Mouse (Mus musculus) spleen, adult 2 months (tissue): Measurements from ENCODE around the gene Aff3. TPM values are rescaled to one million over a fixed set of nuclear protein-coding genes. Genes with fewer than 3 reads are reported as not detected.
A peak's percentile ranks its signal among the peaks of the same experiment; 100 is the strongest.

Experiments used
- DNase-seq, 2 experiments: peaks; one replicate each; pipeline versions ENCODE4 v3.0.0 to v3.0.0-alpha.2; 2012 to 2021; ENCODE audit warnings: low spot score in 2 of 2, low read depth in 1 of 2
- H3K27ac ChIP-seq: fragments of 200-500 bp; 2 replicates; pipeline ENCODE4 v1.5.1; 2012; ENCODE audit warnings: low read length, inconsistent platforms; ENCODE audit not compliant: insufficient read depth
- H3K27me3 ChIP-seq: fragments of 200-500 bp; 2 replicates; pipeline ENCODE4 v1.6.1; 2012; ENCODE audit warnings: mild to moderate bottlenecking, moderate library complexity, low read length, inconsistent platforms; ENCODE audit not compliant: control insufficient read depth, insufficient read depth
- H3K36me3 ChIP-seq: fragments of 200-500 bp; 2 replicates; pipeline ENCODE4 v1.6.1; 2012; ENCODE audit warnings: mild to moderate bottlenecking, low read length, inconsistent platforms; ENCODE audit not compliant: control insufficient read depth, insufficient read depth
- H3K4me1 ChIP-seq: fragments of 200-500 bp; 2 replicates; pipeline ENCODE4 v1.6.1; 2011; ENCODE audit warnings: inconsistent platforms; ENCODE audit not compliant: control insufficient read depth, insufficient read depth, insufficient read length
- H3K4me3 ChIP-seq: fragments of 200-500 bp; 2 replicates; pipeline ENCODE4 v1.5.1; 2011; ENCODE audit warnings: mild to moderate bottlenecking, inconsistent platforms; ENCODE audit not compliant: insufficient read depth, insufficient read length; ENCODE audit errors: extremely low read depth
- CTCF ChIP-seq: fragments of 200-500 bp; IDR thresholded peaks from 2 replicates; pipeline ENCODE4 v1.5.1; 2011; ENCODE audit warnings: mild to moderate bottlenecking, inconsistent platforms; ENCODE audit not compliant: insufficient read depth, insufficient read length, insufficient replicate concordance; ENCODE audit errors: extremely low read depth
- POLR2A ChIP-seq: fragments of 200-500 bp; IDR thresholded peaks from 2 replicates; pipeline ENCODE4 v1.6.1; 2011; ENCODE audit warnings: low read depth, low read length, inconsistent platforms
- WGBS: fragments of 180-500 bp; shearing (Covaris S2); methylation state at CpG from one replicate; pipeline ENCODE4 v1.1.7; 2018; 5-methylcytosine and 5-hydroxymethylcytosine counted together
- polyA plus RNA-seq: library from polyadenylated mRNA; depleted of rRNA; stranded (reverse); fragments of >200 nt; gene quantifications from 2 replicates; pipeline ENCODE4 v1.2.3, GENCODE M21; 2012

Aff3 gene
- polyA plus RNA-seq, 1 experiment, result 20.2 TPM

DNA sequence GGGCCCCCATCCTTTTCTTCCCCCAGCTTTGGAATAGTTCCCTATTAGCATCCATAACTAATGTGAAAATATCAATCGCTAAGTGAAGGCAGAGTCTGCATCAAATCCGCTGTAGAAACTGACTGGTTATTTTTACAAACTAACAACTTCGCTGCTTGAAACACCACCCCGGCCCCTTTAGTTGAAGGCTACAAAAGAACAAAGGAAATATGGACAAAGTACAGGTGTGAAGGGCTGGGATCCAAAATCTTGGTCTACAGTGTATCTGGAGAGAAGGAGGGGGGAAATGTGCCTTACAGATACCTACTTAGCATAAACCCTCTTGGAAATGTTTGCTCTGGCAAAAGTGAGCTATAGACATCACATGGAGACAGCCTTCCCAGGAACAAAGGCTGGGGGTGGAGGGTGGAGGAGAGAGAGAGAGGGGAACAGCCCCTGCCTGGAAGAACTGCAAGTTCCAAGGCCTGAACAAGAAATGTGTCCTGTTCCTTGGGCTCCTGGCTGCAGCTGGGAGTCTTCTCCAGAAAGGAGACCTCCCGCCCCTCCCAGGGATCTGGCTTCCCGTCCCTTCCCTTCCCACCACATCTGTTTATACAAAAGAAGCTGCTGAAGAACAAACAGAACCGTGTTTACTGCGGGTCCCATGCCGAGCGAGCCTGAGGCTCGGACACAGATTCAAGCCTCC, 35.7 kb downstream of the Aff3 start:
- Histone ChIP-seq H3K4me1 (peaks cover 20% of the 10 kb centered on the region), H3K27ac (no peak overlapping the region), H3K27me3 (peaks cover 3% of the 10 kb centered on the region; the same call in 1 of the 2 replicates), H3K4me3 (no peak overlapping the region), H3K36me3 (0 out of 2 replicates have a peak, but pooled peaks cover under 1% of the 10 kb centered on the region)
- 93% methylated on average over 11 of the region's 11 CpGs for WGBS
- no peak for DNase-seq
- TF ChIP-seq CTCF (no peak), POLR2A (no peak)

DNA sequence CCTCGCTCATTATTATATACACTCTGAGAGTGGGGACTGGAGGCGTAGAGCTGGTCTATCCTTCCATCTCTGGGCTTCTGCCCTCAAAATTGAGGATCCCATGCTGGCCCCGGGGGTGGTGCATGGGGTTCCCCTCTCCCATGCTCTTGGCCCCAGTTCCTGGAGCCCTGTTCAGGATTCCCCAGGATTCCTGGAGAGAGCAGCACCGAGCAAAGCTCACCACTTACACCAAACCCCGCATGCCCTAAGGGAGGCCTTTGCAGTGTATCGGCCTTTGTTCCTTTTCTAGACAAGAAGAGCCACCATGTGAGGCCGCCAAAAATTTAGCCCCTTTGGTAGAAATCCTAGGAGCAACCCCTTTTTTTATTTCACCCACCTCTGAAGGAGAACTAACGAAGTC, 36.3 kb downstream of the Aff3 start:
- WGBS, result 64% methylated on average over 8 of the region's 8 CpGs
- DNase-seq, result no peak
- Histone ChIP-seq H3K4me1 (peaks cover 20% of the 10 kb centered on the region), H3K36me3 (0 out of 2 replicates have a peak, but pooled peaks cover 1% of the 10 kb centered on the region), H3K27ac (no peak overlapping the region), H3K4me3 (no peak overlapping the region), H3K27me3 (peaks cover 3% of the 10 kb centered on the region; the same call in 1 of the 2 replicates)
- TF ChIP-seq CTCF, result no peak
- no peak for TF ChIP-seq POLR2A

GRCm38 (mm10) chr1:38627683-38628361, 36.9 kb downstream of the Aff3 start:
- no peak for TF ChIP-seq POLR2A
- TF ChIP-seq CTCF, result no peak
- peak overlapping the region; percentile 66 for H3K4me3 ChIP-seq
- H3K36me3 ChIP-seq, result peaks cover 1% of the 10 kb centered on the region; the same call in 1 of the 2 replicates
- no peak for DNase-seq
- no peak overlapping the region for H3K27ac ChIP-seq
- H3K27me3 ChIP-seq, result peaks cover 3% of the 10 kb centered on the region; the same call in 1 of the 2 replicates
- 4% methylated on average over 42 of the region's 42 CpGs for WGBS
- peaks cover 20% of the 10 kb centered on the region for H3K4me1 ChIP-seq

- H3K4me3 ChIP-seq, result peak overlapping the region; percentile 66; the same call in 1 of the 2 replicates
- DNase-seq, result peak in 1 of 2 experiments; percentile 46
- no peak overlapping the region for H3K27ac ChIP-seq
- 14% methylated on average over 111 of the region's 133 CpGs for WGBS
- peaks cover 1% of the 10 kb centered on the region; the same call in 1 of the 2 replicates for H3K36me3 ChIP-seq
- peaks cover 20% of the 10 kb centered on the region for H3K4me1 ChIP-seq
- peaks cover 3% of the 10 kb centered on the region; the same call in 1 of the 2 replicates for H3K27me3 ChIP-seq
- TF ChIP-seq CTCF (no peak), POLR2A (no peak)
Measured at GRCm38 (mm10) chr1:38626739-38627661, 37.8 kb downstream of the Aff3 start.

DNA sequence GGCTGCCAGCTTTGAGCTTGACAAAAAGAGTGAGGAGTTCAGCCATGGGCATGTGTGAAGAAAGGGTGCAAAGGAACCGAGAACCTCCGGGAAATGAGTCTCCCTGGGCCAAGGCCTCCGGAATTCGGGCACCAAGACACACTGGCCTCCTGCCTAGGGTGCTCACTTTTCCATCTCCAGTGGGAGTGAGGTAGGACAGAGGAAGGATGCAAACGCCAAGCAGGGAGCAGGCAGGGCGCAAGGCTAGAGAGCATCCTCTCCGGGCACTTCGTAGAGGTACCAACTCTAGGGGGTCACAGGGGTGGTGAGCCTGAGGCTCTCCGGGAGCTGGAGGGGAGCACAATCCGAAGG, 38.4 kb downstream of the Aff3 start:
- WGBS, result 80% methylated on average over 10 of the region's 10 CpGs
- Histone ChIP-seq H3K4me1 (peaks cover 16% of the 10 kb centered on the region), H3K36me3 (peaks cover 1% of the 10 kb centered on the region; the same call in 1 of the 2 replicates), H3K27me3 (peaks cover 3% of the 10 kb centered on the region; the same call in 1 of the 2 replicates), H3K27ac (no peak overlapping the region), H3K4me3 (no peak overlapping the region)
- TF ChIP-seq POLR2A (no peak), CTCF (no peak)
- DNase-seq, result no peak

- Histone ChIP-seq H3K36me3 (peaks cover 4% of the 10 kb centered on the region; the same call in 1 of the 2 replicates), H3K4me1 (peaks cover 1% of the 10 kb centered on the region; the same call in 1 of the 2 replicates), H3K27me3 (no peaks in the 10 kb centered on the region), H3K4me3 (no peak overlapping the region), H3K27ac (no peak overlapping the region)
- 87% methylated on average over 4 of the region's 4 CpGs for WGBS
- no peak for TF ChIP-seq POLR2A
- TF ChIP-seq CTCF, result no peak
- DNase-seq, result no peak
Measured at GRCm38 (mm10) chr1:38621840-38622239, 42.9 kb downstream of the Aff3 start.
